Mouse (Mus musculus) bone marrow, adult 2 months (tissue): ENCODE results near the gene Padi2.

Source experiments
- CTCF ChIP-seq: fragments of 200-500 bp; IDR thresholded peaks from 2 replicates; pipeline ENCODE4 v1.5.1; 2011; ENCODE audit warnings: low read length, control low read depth; ENCODE audit not compliant: control insufficient read depth, insufficient read depth
- POLR2A ChIP-seq: fragments of 200-500 bp; IDR thresholded peaks from 2 replicates; pipeline ENCODE4 v1.6.1; 2011; ENCODE audit warnings: low read depth, mild to moderate bottlenecking, control low read depth, low read length, borderline replicate concordance; ENCODE audit not compliant: control insufficient read depth

GRCm38 (mm10) chr4:140930900-140931470, 24.8 kb downstream of the Padi2 start:
- no peak for TF ChIP-seq CTCF
- TF ChIP-seq POLR2A = no peak
